Mouse (Mus musculus): ENCODE results near the gene Thoc5. TPM values are rescaled to one million over a fixed set of nuclear protein-coding genes. Genes with fewer than 3 reads are reported as not detected.

The Thoc5 gene
- polyA plus RNA-seq, 1 experiment from 2014 or later = 53.6 TPM

DNA sequence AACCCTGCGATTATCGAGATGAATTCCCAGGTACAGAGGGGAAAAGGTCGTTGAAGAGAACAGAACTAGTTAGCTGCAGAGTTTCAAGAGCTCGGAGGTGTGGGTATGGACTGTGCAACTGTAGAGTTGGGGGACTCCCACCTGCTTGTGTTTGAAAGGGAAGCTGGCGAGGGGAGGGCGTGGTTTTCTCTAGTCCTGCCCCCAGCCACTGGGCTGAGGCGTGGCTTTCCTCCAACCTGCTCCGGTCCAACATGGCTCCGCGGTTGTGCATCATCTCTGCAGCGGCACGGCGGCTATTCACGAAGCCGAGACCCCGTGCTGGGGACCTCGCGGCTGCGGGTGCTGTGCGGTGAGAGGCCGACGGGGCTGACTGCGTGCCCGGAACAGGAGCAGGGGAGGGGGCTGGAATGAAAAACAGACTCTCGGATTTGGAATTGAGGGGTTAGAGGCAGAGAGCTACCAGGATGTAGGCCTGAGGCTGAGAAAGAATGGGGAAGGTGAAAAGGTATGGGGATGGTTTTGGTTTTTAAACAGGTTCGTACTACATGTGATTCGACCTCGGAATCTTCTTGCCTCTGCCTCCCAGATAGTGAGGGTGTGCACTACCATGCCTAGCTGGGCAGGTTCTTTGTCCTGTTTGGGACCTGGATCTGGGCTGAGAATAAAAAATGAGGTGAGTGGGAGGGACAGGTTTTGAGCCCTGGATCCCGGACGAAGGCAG, 21.2 kb upstream of the Thoc5 start, which contains the start of gene Nipsnap1:
TSS of gene Nipsnap1 (plus strand) at position 197 of the 721 bp plus-strand sequence.
- peak within 1 kb of the TSS; percentile 58 for H3K4me3 ChIP-seq
- peak; percentile 87 for ATAC-seq (ENCODE audit: low FRiP score, low read depth)
- H3K36me3 ChIP-seq = peaks cover 4% of the 10 kb centered on the region
- H3K4me2 ChIP-seq (replicated peaks) = peak within 1 kb of the TSS; percentile 76
- no peaks in the 10 kb centered on the region for H3K27me3 ChIP-seq (replicated peaks)
- no peak within 1 kb of the TSS for H3K27ac ChIP-seq
- H3K9me3 ChIP-seq = 0 out of 2 replicates have a peak, but pooled peaks cover 4% of the 10 kb centered on the region
- peaks cover 7% of the 10 kb centered on the region for H3K4me1 ChIP-seq
- WGBS = under 1% methylated on average over 30 of the region's 30 CpGs
- H3K9ac ChIP-seq = peak within 1 kb of the TSS; percentile 71

DNA sequence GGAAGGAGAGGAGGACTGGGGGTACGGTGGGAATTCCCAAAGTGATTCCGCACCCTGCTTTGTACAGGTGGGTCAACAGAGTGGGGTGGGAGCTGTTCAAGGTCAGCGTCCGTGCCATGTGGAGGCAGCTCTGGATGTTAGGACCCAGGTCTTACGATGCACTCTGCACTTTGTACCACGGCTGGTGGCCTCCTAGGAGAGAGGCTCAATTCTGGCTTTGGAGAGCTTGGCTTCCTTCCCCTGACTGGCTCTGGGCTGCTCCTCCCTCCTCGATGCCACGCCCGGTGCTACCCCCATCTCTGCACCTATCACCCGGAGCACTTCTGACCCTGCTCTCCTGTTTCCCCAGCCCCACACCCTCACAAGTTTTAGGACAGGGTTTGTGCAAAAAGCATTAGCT, 20.6 kb upstream of the Thoc5 start:
- Histone ChIP-seq H3K4me3 (peak overlapping the region; percentile 58), H3K9me3 (0 out of 2 replicates have a peak, but pooled peaks cover 4% of the 10 kb centered on the region), H3K4me1 (peaks cover 7% of the 10 kb centered on the region), H3K9ac (peak overlapping the region; percentile 71), H3K27me3 (replicated peaks) (no peaks in the 10 kb centered on the region), H3K36me3 (peaks cover 4% of the 10 kb centered on the region), H3K4me2 (replicated peaks) (peak overlapping the region; percentile 76), H3K27ac (no peak overlapping the region)
- WGBS = 10% methylated on average over 10 of the region's 10 CpGs
- ATAC-seq (ENCODE audit: low FRiP score, low read depth) = peak; percentile 71

DNA sequence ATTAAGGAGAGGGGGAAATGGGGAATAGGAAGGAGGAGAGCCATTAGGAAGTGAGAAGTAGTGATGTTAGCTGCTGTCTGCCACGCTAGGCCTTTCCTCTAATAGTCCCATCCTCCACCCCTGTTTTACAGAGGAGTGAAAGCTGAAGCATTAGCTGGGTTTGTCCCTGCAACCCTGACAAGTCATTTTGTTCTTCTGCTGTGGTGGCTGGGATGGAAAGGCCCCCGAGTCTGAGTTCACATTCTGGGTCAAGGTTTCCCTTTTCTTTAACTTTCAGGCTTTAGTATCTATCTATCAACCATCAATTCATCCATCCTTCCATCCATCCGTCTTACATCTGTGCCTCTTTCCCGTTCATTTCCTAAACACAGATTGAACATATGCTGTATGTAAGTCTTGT, 14.0 kb upstream of the Thoc5 start:
- no peak for ATAC-seq (ENCODE audit: low FRiP score, low read depth)
- WGBS = 82% methylated on average over 4 of the region's 4 CpGs
- 0 out of 2 replicates have a peak, but pooled peaks cover 3% of the 10 kb centered on the region for H3K9me3 ChIP-seq

DNA sequence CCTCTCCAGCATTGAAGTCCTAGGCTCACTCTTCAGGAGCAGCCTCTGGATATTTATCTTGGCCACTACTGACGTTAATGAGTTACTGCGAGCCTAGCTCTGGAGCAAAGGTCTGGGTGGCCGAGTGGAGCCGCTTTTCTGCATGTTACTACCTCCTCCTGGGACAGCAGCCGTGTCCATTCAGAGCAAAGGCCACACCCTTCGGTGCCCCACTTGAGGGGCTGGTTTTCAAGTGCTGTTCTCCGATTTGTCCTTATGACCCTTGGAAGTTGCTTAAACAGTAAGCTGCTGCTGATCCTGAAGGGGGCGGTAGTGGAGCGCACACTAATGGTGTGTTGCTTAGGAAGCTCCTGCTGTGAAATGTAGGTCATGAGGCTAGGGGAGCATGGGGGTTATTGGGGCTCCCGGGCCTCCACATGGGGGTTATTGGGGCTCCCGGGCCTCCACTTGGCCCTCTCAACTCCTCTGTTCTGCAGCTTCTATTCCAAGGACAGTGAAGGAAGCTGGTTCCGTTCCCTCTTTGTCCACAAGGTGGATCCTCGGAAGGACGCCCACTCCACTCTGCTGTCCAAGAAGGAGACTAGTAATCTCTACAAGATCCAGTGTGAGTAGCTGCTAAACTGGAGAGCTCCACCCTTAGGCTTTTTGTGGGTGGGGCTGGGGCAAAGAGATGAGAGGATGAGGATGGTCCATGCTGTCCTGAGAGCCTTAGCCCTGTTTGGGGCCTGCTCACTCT, 12.1 kb upstream of the Thoc5 start:
- H3K4me2 ChIP-seq (replicated peaks) = no peak overlapping the region

More for the DNA sequence above, 14.0 kb upstream of the Thoc5 start:
- Histone ChIP-seq H3K4me2 (replicated peaks) (no peak overlapping the region), H3K27ac (no peak overlapping the region), H3K4me3 (no peak overlapping the region), H3K36me3 (peaks cover 16% of the 10 kb centered on the region), H3K4me1 (0 out of 2 replicates have a peak, but pooled peaks cover 4% of the 10 kb centered on the region), H3K27me3 (replicated peaks) (no peaks in the 10 kb centered on the region), H3K9ac (no peak overlapping the region)

DNA sequence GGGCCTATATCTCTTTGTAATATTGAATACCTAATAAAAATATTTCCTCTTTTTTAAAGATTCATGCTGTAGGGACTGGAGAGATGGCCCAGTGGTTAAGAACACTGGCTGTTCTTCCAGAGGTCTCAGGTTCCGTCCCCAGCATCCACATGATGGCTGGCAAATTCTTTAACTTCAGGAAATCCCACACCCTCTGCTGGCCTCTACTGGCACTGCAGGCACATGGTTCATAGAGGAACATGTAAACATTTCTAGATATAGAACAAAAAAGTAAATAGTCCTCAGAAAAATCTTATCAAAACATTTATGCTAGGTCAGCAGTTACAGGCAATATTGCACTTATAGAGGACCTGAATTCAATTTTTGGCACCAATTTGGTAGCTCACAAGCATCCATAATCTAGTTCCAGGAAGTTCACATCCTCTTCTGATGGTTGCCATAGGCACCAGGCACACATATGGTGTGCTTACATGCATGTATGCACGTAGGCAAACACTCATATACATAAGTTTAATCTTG, 9.7 kb upstream of the Thoc5 start:
- H3K36me3 ChIP-seq = peaks cover 39% of the 10 kb centered on the region
- 0 out of 2 replicates have a peak, but pooled peaks cover 4% of the 10 kb centered on the region for H3K4me1 ChIP-seq
- no peaks in the 10 kb centered on the region for H3K9me3 ChIP-seq
- no peak overlapping the region for H3K9ac ChIP-seq
- ATAC-seq (ENCODE audit: low FRiP score, low read depth) = no peak
- 81% methylated on average over 2 of the region's 2 CpGs for WGBS
- H3K27me3 ChIP-seq (replicated peaks) = no peaks in the 10 kb centered on the region
- H3K4me3 ChIP-seq = no peak overlapping the region
- H3K27ac ChIP-seq = no peak overlapping the region
- H3K4me2 ChIP-seq (replicated peaks) = no peak overlapping the region

More for the DNA sequence above, 12.1 kb upstream of the Thoc5 start:
- no peaks in the 10 kb centered on the region for H3K27me3 ChIP-seq (replicated peaks)
- H3K4me1 ChIP-seq = 0 out of 2 replicates have a peak, but pooled peaks cover 4% of the 10 kb centered on the region
- no peak overlapping the region for H3K9ac ChIP-seq
- no peak for ATAC-seq (ENCODE audit: low FRiP score, low read depth)
- no peak overlapping the region for H3K27ac ChIP-seq
- WGBS = 42% methylated on average over 14 of the region's 14 CpGs
- no peak overlapping the region for H3K4me3 ChIP-seq
- H3K9me3 ChIP-seq = no peaks in the 10 kb centered on the region
- peaks cover 15% of the 10 kb centered on the region for H3K36me3 ChIP-seq

DNA sequence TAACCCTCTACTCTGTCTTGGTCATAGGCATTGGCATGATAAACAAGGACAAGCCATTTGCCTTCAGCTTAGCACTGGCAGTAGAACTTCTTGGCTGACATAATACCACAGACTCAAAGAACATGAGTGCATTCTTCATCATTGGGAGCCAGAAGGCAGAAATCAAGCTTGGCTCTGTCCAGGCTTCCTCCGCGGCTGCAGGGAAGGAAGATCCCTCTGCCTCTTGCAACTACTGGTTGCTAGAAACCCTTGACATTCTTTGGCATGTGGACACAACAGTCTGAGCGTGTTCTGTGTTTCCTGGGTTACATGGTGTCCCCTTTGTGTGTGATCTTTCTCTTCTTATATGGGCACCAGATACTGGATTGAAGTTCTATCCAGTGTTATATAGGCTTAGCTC, 8.1 kb upstream of the Thoc5 start:
- H3K27ac ChIP-seq = no peak overlapping the region
- 0 out of 2 replicates have a peak, but pooled peaks cover 4% of the 10 kb centered on the region for H3K4me1 ChIP-seq
- no peaks in the 10 kb centered on the region for H3K9me3 ChIP-seq
- H3K36me3 ChIP-seq = peaks cover 50% of the 10 kb centered on the region
- no peaks in the 10 kb centered on the region for H3K27me3 ChIP-seq (replicated peaks)
- H3K4me2 ChIP-seq (replicated peaks) = no peak overlapping the region
- WGBS = 91% methylated on average over 3 of the region's 3 CpGs
- H3K4me3 ChIP-seq = no peak overlapping the region
- H3K9ac ChIP-seq = no peak overlapping the region
- no peak for ATAC-seq (ENCODE audit: low FRiP score, low read depth)

DNA sequence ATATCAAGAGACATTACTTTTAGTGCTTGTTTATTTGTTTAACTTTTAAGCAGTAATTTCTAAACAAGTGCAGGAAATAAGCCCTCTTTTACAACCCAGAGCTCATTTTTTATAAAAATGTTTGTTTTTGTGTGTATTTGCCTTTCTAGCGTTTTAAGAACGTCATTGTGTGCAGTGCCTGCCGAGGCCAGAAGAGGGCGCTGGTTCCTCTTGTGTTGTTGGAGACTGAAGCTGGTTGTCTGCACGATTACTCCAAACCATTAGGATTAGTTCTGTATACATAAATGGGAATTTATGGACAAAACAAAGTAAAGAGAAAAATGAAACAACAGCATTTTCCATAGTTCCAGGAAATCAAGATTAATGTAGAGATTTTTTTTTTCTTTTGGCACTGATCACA, 5.3 kb downstream of the Thoc5 start:
- H3K9ac ChIP-seq = no peak overlapping the region
- H3K4me3 ChIP-seq = no peak overlapping the region
- H3K27me3 ChIP-seq (replicated peaks) = no peaks in the 10 kb centered on the region
- H3K4me1 ChIP-seq = peaks cover 5% of the 10 kb centered on the region; the same call in 1 of the 2 replicates
- H3K27ac ChIP-seq = no peak overlapping the region
- H3K9me3 ChIP-seq = no peaks in the 10 kb centered on the region
- no peak for ATAC-seq (ENCODE audit: low FRiP score, low read depth)
- H3K4me2 ChIP-seq (replicated peaks) = no peak overlapping the region
- WGBS = 70% methylated on average over 5 of the region's 5 CpGs
- H3K36me3 ChIP-seq = peaks cover 54% of the 10 kb centered on the region

DNA sequence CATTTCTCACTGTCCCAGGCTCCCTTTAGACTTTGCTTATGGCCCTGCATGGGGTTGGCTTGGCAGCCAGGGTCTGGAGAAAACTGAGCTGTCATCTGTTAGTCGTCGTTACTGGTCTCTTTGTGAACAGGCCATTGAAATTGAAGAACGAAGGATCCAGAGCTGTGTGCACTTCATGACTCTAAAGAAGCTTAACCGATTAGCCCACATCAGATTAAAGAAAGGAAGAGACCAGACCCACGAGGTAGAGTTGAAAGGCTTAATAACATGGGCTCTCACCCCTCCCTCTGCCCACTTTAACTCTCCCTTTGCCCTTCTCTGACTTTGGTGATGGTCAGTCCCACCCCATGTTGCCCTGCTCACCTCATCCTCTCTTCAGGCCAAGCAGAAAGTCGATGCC, 6.8 kb downstream of the Thoc5 start:
- Histone ChIP-seq H3K27ac (no peak overlapping the region), H3K36me3 (peaks cover 63% of the 10 kb centered on the region), H3K27me3 (replicated peaks) (no peaks in the 10 kb centered on the region), H3K9ac (no peak overlapping the region), H3K4me3 (no peak overlapping the region), H3K4me1 (no peaks in the 10 kb centered on the region), H3K9me3 (no peaks in the 10 kb centered on the region), H3K4me2 (replicated peaks) (no peak overlapping the region)
- 86% methylated on average over 6 of the region's 6 CpGs for WGBS
- ATAC-seq (ENCODE audit: low FRiP score, low read depth) = no peak

DNA sequence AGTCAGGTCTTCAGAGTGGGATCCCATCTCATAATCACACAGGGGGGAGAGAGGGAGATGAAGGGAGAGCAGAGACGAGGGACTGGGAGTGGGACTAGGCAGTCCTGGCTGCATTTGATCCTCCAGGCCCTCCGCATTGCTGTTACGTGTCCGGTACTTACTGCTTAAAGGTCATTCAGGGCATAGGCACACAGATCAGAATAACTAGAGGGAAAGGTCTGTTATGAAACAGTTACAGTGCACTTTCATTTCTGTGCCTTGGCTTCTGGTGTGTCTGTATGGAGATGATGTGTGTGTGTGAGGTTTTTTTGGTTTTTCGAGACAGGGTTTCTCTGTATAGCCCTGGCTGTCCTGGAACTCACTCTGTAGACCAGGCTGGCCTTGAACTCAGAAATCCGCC, 11.1 kb downstream of the Thoc5 start:
- Histone ChIP-seq H3K36me3 (peaks cover 67% of the 10 kb centered on the region), H3K27ac (no peak overlapping the region), H3K4me3 (no peak overlapping the region), H3K27me3 (replicated peaks) (no peaks in the 10 kb centered on the region), H3K4me1 (no peaks in the 10 kb centered on the region), H3K9me3 (no peaks in the 10 kb centered on the region), H3K9ac (no peak overlapping the region), H3K4me2 (replicated peaks) (no peak overlapping the region)
- WGBS = 93% methylated on average over 6 of the region's 6 CpGs
- no peak for ATAC-seq (ENCODE audit: low FRiP score, low read depth)

DNA sequence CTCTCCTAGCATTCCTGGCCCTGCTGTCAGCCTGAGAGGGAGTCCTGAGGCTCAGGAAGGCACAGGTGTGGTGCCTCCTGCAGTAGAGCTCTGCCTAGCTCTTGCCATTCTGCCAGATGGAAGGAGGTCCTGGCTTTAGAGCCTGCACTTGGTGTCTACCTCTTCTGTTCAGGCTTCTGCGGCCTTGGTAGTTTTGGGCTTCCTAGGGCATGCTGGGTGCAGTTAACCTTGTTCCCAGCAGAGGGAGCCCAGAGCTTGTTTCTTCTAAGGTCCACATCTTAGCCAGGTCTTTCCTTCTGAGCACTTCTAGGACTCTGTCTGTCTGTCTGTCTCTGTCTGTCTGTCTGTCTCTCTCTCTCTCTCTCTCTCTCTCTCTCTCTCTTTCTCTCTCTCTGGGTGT, 20.9 kb downstream of the Thoc5 start:
- Histone ChIP-seq H3K9me3 (no peaks in the 10 kb centered on the region), H3K4me1 (no peaks in the 10 kb centered on the region), H3K36me3 (peaks cover 89% of the 10 kb centered on the region), H3K27ac (no peak overlapping the region), H3K27me3 (replicated peaks) (no peaks in the 10 kb centered on the region), H3K4me3 (no peak overlapping the region), H3K9ac (no peak overlapping the region), H3K4me2 (replicated peaks) (no peak overlapping the region)
- 47% methylated on average over 1 of the region's 1 CpGs for WGBS
- no peak for ATAC-seq (ENCODE audit: low FRiP score, low read depth)

DNA sequence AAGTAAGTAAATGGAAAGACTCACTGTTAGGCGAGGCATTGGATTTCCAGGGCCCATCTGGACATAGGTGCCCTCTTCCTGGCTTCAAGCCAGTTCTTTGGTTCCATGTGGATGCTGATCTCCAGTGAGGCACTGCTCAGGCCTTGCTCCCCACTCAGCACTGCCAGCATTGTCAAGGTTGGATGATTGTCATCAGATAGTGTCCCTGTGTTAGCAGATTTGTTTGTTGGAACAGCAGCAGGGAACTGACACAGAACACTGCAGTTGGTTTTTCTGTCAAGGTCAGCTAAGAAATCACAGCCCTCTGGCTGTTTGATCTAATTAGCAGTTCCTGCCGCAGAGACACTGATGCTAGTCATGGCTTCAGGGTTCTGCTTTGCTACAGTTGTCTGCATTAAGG, 26.2 kb downstream of the Thoc5 start:
- H3K4me3 ChIP-seq = no peak overlapping the region
- H3K4me1 ChIP-seq = no peaks in the 10 kb centered on the region
- 91% methylated on average over 2 of the region's 2 CpGs for WGBS
- H3K27ac ChIP-seq = no peak overlapping the region
- no peaks in the 10 kb centered on the region for H3K27me3 ChIP-seq (replicated peaks)
- peaks cover 95% of the 10 kb centered on the region for H3K36me3 ChIP-seq
- H3K9ac ChIP-seq = no peak overlapping the region
- H3K4me2 ChIP-seq (replicated peaks) = no peak overlapping the region
- no peaks in the 10 kb centered on the region for H3K9me3 ChIP-seq
- ATAC-seq (ENCODE audit: low FRiP score, low read depth) = no peak

DNA sequence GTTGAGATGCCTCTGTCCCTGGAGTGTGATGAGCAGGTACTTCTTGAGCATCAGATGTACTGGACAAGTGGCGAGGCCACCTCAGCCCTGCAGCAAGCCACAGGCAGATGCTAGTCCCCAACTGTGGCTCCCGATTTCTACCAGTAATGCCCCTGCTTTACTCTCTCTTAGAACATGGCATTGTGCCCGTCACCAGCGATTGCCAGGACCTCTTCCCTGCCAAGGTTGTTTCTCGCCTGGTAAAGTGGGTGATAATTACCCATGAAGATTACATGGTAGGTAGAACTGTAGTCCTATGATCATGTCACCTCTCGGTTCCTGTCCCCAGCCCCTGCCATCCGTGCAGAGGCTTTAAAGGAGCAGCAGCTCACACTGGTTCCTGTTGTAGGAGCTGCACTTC, 26.6 kb downstream of the Thoc5 start:
- ATAC-seq (ENCODE audit: low FRiP score, low read depth) = no peak
- H3K27ac ChIP-seq = no peak overlapping the region
- H3K36me3 ChIP-seq = peaks cover 96% of the 10 kb centered on the region
- no peak overlapping the region for H3K4me3 ChIP-seq
- no peaks in the 10 kb centered on the region for H3K4me1 ChIP-seq
- H3K27me3 ChIP-seq (replicated peaks) = no peaks in the 10 kb centered on the region
- H3K9me3 ChIP-seq = no peaks in the 10 kb centered on the region
- no peak overlapping the region for H3K9ac ChIP-seq
- no peak overlapping the region for H3K4me2 ChIP-seq (replicated peaks)
- 94% methylated on average over 7 of the region's 7 CpGs for WGBS

Data from neural tube, embryonic 12.5 days (tissue).